Mouse (Mus musculus) stomach, postnatal 0 days (tissue): Measurements from ENCODE around the gene Psmd11. TPM values are rescaled to one million over a fixed set of nuclear protein-coding genes. Genes with fewer than 3 reads are reported as not detected.

Source experiments
- ATAC-seq: fragments of 200-750 bp; cut with Nextera tagmentation; 2 replicates; pipeline ENCODE4 v1.8.0; 2017; ENCODE audit not compliant: low FRiP score, low TSS enrichment
- DNase-seq: peaks from one replicate; pipeline ENCODE4 v3.0.0-alpha.2; 2016; ENCODE audit warnings: low spot score
- H3K27ac ChIP-seq: fragments of 300-500 bp; sonication (generic); replicated peaks from 2 replicates; pipeline ENCODE4 v1.5.1; 2014; ENCODE audit warnings: mild to moderate bottlenecking, control low read depth
- H3K27me3 ChIP-seq: fragments of 300-500 bp; sonication (generic); 2 replicates; pipeline ENCODE4 v1.6.1; 2014; ENCODE audit warnings: low read length; ENCODE audit not compliant: control insufficient read depth, insufficient read depth
- H3K36me3 ChIP-seq: fragments of 300-500 bp; sonication (generic); 2 replicates; pipeline ENCODE4 v1.6.1; 2014; ENCODE audit warnings: low read length, mixed read lengths; ENCODE audit not compliant: control insufficient read depth, insufficient read depth
- H3K4me1 ChIP-seq: fragments of 300-500 bp; sonication (generic); replicated peaks from 2 replicates; pipeline ENCODE4 v1.6.1; 2014; ENCODE audit warnings: antibody characterized with exemption; ENCODE audit not compliant: control insufficient read depth, insufficient read depth
- H3K4me2 ChIP-seq: fragments of 300-500 bp; sonication (generic); replicated peaks from 2 replicates; pipeline ENCODE4 v1.6.1; 2014; ENCODE audit warnings: low read depth, mild to moderate bottlenecking, control low read depth, moderate library complexity
- H3K4me3 ChIP-seq: fragments of 300-500 bp; sonication (generic); 2 replicates; pipeline ENCODE4 v1.5.1; 2014; ENCODE audit warnings: low read depth, low read length, control low read depth
- H3K9ac ChIP-seq: fragments of 300-500 bp; sonication (generic); 2 replicates; pipeline ENCODE4 v1.6.1; 2014; ENCODE audit warnings: mild to moderate bottlenecking, low read length, control low read depth, mixed read lengths
- H3K9me3 ChIP-seq: fragments of 300-500 bp; sonication (generic); 2 replicates; pipeline ENCODE4 v1.6.1; 2016; ENCODE audit warnings: low read length; ENCODE audit not compliant: control insufficient read depth
- CTCF ChIP-seq: IDR thresholded peaks from 2 replicates; pipeline ENCODE4 v1.5.1; 2016; ENCODE audit warnings: antibody characterized with exemption, low read depth, mild to moderate bottlenecking, moderate library complexity
- EP300 ChIP-seq: optimal IDR thresholded peaks from 2 replicates; pipeline ENCODE3; 2016; ENCODE audit warnings: antibody characterized with exemption
- WGBS: fragments of 180-500 bp; shearing (Covaris S2); extraction: QIAGEN DNeasy Blood & Tissue Kit; methylation state at CpG from one replicate; pipeline ENCODE4 v1.1.7; 2014; 5-methylcytosine and 5-hydroxymethylcytosine counted together
- polyA plus RNA-seq: library from polyadenylated mRNA; unstranded; fragments of >200 nt; fragmentation: Nextera tagmentation; extraction: Ambion mirVana; gene quantifications from 2 replicates; pipeline ENCODE4 v1.2.1, GENCODE M21; 2015

Gene Psmd11
- polyA plus RNA-seq, 1 experiment from 2014 or later, result 189 TPM

DNA sequence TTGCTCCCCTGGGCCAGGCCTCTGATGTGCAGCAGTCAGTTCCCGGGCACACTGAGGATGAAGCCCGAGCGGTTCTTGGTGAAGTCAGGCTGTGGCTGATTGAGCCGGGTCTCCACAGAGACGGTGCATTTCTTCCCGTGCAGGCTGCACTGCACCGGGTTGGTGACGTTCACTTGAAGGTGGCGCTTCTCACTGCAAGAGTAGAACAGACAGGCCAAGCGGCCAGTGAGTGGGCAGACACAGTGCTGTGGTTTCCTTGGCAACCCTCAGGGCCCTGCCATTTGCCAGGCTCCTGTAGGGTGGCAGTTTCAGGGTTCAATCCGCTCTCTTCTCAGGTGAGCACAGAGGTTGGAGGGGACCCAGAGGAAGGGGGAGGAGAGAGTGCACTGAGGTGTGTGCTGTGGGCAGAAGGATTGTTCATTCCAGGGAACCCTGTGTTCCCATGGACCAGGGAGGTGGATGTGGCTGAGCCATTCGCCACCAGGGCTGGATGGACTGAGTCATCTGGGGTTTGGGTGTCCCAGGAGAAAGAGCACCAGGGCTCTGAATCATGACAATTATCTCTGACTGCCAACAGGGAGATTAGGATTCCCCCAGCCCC is 55.9 kb downstream of the Psmd11 start:
- 54% methylated on average over 12 of the region's 12 CpGs for WGBS
- DNase-seq, result no peak
- H3K27me3 ChIP-seq, result no peaks in the 10 kb centered on the region
- H3K4me3 ChIP-seq, result no peak overlapping the region
- H3K27ac ChIP-seq, result no peak overlapping the region
- H3K9me3 ChIP-seq, result no peaks in the 10 kb centered on the region
- H3K4me1 ChIP-seq, result no peaks in the 10 kb centered on the region; the same call in 1 of the 2 replicates
- ATAC-seq, result no peak
- TF ChIP-seq EP300 (no peak), CTCF (no peak)
- H3K9ac ChIP-seq, result no peak overlapping the region
- no peaks in the 10 kb centered on the region for H3K36me3 ChIP-seq
- no peak overlapping the region for H3K4me2 ChIP-seq

DNA sequence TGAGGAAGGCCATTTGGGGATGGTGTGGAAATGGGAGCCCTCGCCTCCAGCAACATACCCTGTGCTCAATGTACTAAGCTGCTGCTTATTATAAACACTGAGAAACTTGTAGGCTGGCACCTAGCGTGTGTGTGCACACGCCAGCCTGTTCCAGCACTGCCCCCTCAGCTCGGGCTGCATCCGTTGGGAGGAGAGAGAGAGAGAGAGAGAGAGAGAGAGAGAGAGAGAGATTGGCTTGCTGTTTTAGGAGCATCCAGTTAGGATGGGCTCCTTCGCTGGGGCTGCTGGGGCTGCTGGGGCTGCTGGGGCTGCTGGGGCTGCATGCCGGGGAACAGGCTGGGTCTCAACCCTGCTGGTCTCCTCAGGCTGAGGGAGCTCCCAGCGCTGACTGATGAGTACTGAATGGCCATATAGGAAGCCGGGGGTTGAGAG is 56.7 kb downstream of the Psmd11 start:
- Histone ChIP-seq H3K4me2 (no peak overlapping the region), H3K4me1 (no peaks in the 10 kb centered on the region; the same call in 1 of the 2 replicates), H3K9ac (no peak overlapping the region), H3K27me3 (no peaks in the 10 kb centered on the region), H3K36me3 (no peaks in the 10 kb centered on the region), H3K27ac (no peak overlapping the region), H3K4me3 (no peak overlapping the region), H3K9me3 (no peaks in the 10 kb centered on the region)
- WGBS, result 64% methylated on average over 9 of the region's 9 CpGs
- TF ChIP-seq EP300 (no peak), CTCF (no peak)
- ATAC-seq (no peak), DNase-seq (no peak)

DNA sequence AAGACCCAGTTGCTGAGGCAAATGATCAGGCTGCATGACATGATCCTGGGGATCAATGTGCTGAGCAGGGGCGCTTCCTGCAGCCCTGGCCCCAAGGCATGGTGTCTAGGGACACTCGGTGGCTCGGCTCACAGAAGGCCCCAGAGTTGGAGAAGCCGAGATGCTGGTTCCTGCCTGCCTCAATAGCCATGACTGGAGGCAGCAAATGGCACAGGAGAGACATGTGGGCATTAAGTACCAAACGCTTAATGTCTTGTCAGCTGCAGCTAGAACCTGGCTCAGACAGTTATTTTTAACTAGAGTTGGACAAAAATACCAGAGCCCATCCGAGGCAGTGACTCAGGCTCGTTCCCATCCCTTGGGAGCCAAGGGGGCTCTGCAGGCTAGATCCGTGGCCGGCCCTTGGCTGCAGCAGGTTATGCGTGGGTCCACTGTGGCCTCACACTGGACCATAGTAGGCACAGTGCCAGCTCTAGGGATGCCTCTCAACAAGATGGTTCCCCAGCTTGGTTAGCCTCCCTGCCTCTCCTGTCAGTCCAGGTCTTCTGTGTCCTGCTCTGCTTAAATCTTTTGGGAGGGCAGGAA is 57.3 kb downstream of the Psmd11 start:
- Histone ChIP-seq H3K9ac (no peak overlapping the region), H3K9me3 (no peaks in the 10 kb centered on the region), H3K4me2 (no peak overlapping the region), H3K36me3 (no peaks in the 10 kb centered on the region), H3K27ac (no peak overlapping the region), H3K4me3 (no peak overlapping the region), H3K27me3 (no peaks in the 10 kb centered on the region), H3K4me1 (no peaks in the 10 kb centered on the region; the same call in 1 of the 2 replicates)
- no peak for DNase-seq
- no peak for ATAC-seq
- WGBS, result 77% methylated on average over 10 of the region's 10 CpGs
- no peak for TF ChIP-seq CTCF
- no peak for TF ChIP-seq EP300

DNA sequence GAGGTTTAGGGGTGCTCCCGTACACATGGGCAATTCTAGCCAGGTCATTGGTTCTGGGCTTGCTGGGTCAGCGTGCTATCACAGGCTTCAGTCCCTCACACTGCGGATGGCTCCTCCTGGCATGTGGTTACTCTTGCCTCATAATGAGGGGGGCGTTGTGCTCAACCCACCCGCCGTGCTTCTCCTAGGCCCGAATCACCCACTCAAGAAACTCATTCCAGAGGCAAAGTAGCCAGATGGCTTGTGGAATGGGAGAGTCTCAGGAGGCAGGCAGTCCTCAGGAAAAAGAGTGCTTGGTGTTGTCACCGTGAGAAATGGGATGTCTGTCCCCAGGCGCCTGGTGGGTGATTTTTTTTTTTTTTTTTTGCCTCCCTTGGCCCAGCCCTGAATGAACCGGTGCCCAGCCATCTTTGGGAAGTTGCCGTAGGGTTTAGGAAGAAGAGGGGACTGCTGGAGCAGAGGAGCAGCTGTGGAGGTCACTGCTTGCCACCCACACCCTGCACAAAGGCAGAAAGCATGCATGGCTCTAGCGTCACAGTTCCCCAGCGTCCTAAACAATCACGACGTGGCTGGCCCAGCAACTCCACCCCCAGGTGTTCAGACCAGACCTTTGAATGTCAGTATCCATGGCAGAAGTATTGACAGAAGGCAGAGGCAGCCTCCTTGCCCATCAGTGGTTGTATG is 59.6 kb downstream of the Psmd11 start:
- H3K27me3 ChIP-seq, result no peaks in the 10 kb centered on the region
- ATAC-seq, result no peak
- H3K9ac ChIP-seq, result no peak overlapping the region
- H3K36me3 ChIP-seq, result no peaks in the 10 kb centered on the region
- H3K9me3 ChIP-seq, result no peaks in the 10 kb centered on the region
- H3K4me1 ChIP-seq, result no peaks in the 10 kb centered on the region; the same call in 1 of the 2 replicates
- H3K27ac ChIP-seq, result no peak overlapping the region
- no peak overlapping the region for H3K4me3 ChIP-seq
- TF ChIP-seq EP300 (no peak), CTCF (no peak)
- DNase-seq, result no peak
- H3K4me2 ChIP-seq, result no peak overlapping the region
- 71% methylated on average over 15 of the region's 15 CpGs for WGBS

DNA sequence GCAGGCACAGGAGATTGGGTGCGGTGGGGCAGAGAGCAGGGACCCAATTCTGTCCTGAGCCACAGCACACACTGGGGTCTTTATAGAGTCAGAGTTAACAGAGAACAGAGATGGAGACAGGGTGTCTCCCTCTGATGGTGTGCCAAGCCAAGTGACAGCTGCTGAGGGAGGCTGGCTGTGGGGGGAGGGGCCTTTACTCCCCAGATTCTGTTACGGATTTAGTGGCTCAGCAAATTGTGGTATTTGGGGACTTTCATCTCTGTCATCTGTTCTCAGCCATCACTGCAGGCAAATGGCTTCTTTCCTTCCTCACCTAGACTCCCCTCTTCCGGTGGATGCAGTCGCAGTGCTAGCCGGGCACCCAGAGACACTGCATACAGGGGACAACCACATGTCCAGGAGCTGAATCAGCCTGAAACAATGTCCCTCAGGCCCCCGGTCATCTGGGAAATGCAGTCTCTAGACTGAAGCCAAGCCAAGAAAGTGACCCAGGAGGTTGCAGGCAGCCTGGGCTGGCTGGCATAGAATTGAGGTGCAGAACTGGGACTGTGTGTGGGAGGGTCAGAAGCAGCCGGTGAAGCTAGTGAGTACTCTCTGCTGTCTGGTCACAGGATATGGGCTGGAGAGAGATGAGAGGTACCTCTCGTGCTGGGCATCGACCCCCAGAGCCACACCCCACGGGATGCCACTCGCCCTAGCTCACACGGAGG is 60.9 kb downstream of the Psmd11 start:
- DNase-seq (no peak), ATAC-seq (no peak)
- H3K4me1 ChIP-seq, result no peaks in the 10 kb centered on the region; the same call in 1 of the 2 replicates
- TF ChIP-seq EP300 (no peak), CTCF (no peak)
- no peak overlapping the region for H3K4me2 ChIP-seq
- H3K9ac ChIP-seq, result no peak overlapping the region
- H3K4me3 ChIP-seq, result no peak overlapping the region
- 58% methylated on average over 12 of the region's 12 CpGs for WGBS
- no peak overlapping the region for H3K27ac ChIP-seq
- H3K27me3 ChIP-seq, result no peaks in the 10 kb centered on the region
- no peaks in the 10 kb centered on the region for H3K9me3 ChIP-seq
- H3K36me3 ChIP-seq, result no peaks in the 10 kb centered on the region
